ENCODE assay signal across 8 mouse cellular contexts in genomic region chr11:88524790-88525575, GRCm38 (mm10).
DNase-seq lines count a peak whose midpoint lies in the region; ATAC-seq and TF ChIP-seq lines count a peak whose summit lies in the region.

No protein-coding gene starts in this region.

- H3ac ChIP-seq in C2C12 (ENCODE audit: control insufficient read depth, insufficient read length, low read depth) = no peak overlapping the region

- H3K27me3 ChIP-seq in C2C12 (ENCODE audit: control insufficient read depth, insufficient read depth, insufficient read length) = no peaks in the 10 kb centered on the region
- H3K27me3 ChIP-seq in intestine, embryonic 15.5 days (replicated peaks) = no peaks in the 10 kb centered on the region
- H3K27me3 ChIP-seq in testis, adult 2 months (ENCODE audit: control insufficient read depth, insufficient read depth, low read length) = no peaks in the 10 kb centered on the region

- H3K4me2 ChIP-seq in intestine, embryonic 15.5 days (replicated peaks) = no peak overlapping the region

- H3K79me3 ChIP-seq in C2C12 (ENCODE audit: low read depth) = peaks cover 3% of the 10 kb centered on the region

- peaks cover 11% of the 10 kb centered on the region for H3K79me2 ChIP-seq in C2C12 (ENCODE audit: control insufficient read depth, insufficient read depth)

- ATAC-seq in intestine, embryonic 15.5 days = peak; percentile 32; the same call in 1 of the 2 replicates

- DNase-seq in ZHBTc4 (ENCODE audit: low read depth, low spot score) = peak; percentile 57
- peak; percentile 68 for DNase-seq in gastrocnemius, postnatal 25 days
- peak; percentile 54 for DNase-seq in lung, postnatal 14 days
- no peak for DNase-seq in ovary, postnatal 10 days (ENCODE audit: low spot score)
- DNase-seq in layer of hippocampus, adult 18-20 months (ENCODE audit: low spot score in 2 of 2) = no peak

- no peak for TF ChIP-seq POLR2A in testis, adult 2 months (IDR thresholded peaks at IDR 0.05; ENCODE audit: control insufficient read depth, low read depth, low read length)

- H3K9me3 ChIP-seq in intestine, embryonic 15.5 days = no peaks in the 10 kb centered on the region

- H3K27ac ChIP-seq in intestine, embryonic 15.5 days = peak overlapping the region; percentile 63
- H3K27ac ChIP-seq in testis, adult 2 months (ENCODE audit: control insufficient read depth, insufficient read depth, low read depth, low read length) = peak overlapping the region; percentile 89

- H3K9ac ChIP-seq in intestine, embryonic 15.5 days = no peak overlapping the region

- no peak for TF ChIP-seq CTCF in C2C12 (IDR thresholded peaks at IDR 0.05; ENCODE audit: control insufficient read depth, insufficient read depth, insufficient read length)
- no peak for TF ChIP-seq CTCF in testis, adult 2 months (IDR thresholded peaks at IDR 0.05; ENCODE audit: control insufficient read depth, insufficient read depth, insufficient replicate concordance, low read depth, low read length)

- peaks cover 5% of the 10 kb centered on the region for H3K36me3 ChIP-seq in C2C12 (ENCODE audit: control insufficient read depth, insufficient read depth)
- H3K36me3 ChIP-seq in intestine, embryonic 15.5 days = no peaks in the 10 kb centered on the region
- H3K36me3 ChIP-seq in testis, adult 2 months (ENCODE audit: control insufficient read depth, insufficient read depth, low read length) = no peaks in the 10 kb centered on the region

- H3K4me3 ChIP-seq in C2C12 (ENCODE audit: insufficient read depth, poor library complexity, severe bottlenecking) = no peak overlapping the region
- H3K4me3 ChIP-seq in intestine, embryonic 15.5 days (replicated peaks) = no peak overlapping the region
- H3K4me3 ChIP-seq in testis, adult 2 months (ENCODE audit: control insufficient read depth, low read depth, low read length) = no peak overlapping the region

- 34% methylated on average over 10 of the region's 10 CpGs for WGBS in intestine, embryonic 15.5 days

- H3K4me1 ChIP-seq in intestine, embryonic 15.5 days (replicated peaks) = peaks cover 67% of the 10 kb centered on the region
- peaks cover 17% of the 10 kb centered on the region for H3K4me1 ChIP-seq in testis, adult 2 months (ENCODE audit: control insufficient read depth, insufficient read depth, low read length)

TF ChIP-seq in C2C12, 6 proteins besides CTCF, POLR2A, EP300 and RAD21:
- TF ChIP-seq MYOD1 (IDR thresholded peaks at IDR 0.05; ENCODE audit: control insufficient read depth, insufficient read length, low read depth) (peak; percentile 52), CEBPB (IDR thresholded peaks at IDR 0.05; ENCODE audit: low read depth) (no peak)

Comparison
In these comparisons a context has a peak if more than half of its experiments do, and no peak if none do; other contexts are left out.
1. DNase-seq: peak in ZHBTc4 (single experiment), gastrocnemius, postnatal 25 days (single experiment) and lung, postnatal 14 days (single experiment); none in ovary, postnatal 10 days (single experiment) and layer of hippocampus, adult 18-20 months (0 of 2).